Mouse (Mus musculus) yolk sac, embryonic 10.5 days (tissue): ENCODE measurements around the gene Smad1.
A peak's percentile ranks its signal among the peaks of the same experiment; 100 is the strongest.

Source experiments
- DNase-seq: peaks from one replicate; pipeline ENCODE4 v3.0.0-alpha.2; 2017; ENCODE audit warnings: low spot score

Gene Smad1

DNA sequence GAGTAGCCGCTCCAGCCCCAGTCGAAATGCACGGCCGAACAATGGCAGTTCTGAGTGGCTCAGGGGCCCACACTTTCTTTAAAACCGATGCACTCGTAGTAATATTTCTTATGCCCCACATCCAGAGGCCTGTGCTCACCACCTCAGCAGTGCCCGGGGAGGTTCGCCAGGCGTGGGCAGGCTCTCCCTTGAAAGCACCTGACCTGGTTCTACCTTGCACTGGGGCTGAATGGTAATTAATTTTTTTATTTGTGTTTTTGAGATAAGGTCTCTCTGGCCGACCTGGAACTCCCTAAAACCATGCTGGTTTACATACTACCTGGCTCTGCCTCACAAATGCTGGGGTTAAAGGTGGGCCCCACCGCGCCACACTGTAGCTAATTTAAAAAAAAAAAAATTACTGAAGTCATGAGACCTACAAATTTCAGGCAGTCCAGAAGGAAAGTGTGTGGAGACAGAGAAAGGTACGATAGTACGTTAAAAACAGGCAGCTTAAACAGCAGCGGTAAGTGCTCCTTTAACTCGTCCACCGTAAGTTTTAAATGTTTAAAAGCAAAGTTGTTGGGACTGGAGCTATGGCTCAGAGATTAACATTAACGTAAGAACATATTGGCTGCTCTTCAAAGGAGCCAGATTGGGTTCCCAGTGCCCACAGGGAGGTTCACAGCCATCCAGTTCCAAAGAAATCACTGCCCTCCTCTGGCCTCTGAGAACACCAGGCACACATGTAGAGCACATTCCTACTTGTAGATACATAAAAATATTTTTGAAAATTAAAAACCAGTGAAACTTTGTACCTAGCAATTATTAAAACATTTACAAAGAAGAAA, 103.8 kb downstream of the Smad1 start:
- no peak for DNase-seq

DNA sequence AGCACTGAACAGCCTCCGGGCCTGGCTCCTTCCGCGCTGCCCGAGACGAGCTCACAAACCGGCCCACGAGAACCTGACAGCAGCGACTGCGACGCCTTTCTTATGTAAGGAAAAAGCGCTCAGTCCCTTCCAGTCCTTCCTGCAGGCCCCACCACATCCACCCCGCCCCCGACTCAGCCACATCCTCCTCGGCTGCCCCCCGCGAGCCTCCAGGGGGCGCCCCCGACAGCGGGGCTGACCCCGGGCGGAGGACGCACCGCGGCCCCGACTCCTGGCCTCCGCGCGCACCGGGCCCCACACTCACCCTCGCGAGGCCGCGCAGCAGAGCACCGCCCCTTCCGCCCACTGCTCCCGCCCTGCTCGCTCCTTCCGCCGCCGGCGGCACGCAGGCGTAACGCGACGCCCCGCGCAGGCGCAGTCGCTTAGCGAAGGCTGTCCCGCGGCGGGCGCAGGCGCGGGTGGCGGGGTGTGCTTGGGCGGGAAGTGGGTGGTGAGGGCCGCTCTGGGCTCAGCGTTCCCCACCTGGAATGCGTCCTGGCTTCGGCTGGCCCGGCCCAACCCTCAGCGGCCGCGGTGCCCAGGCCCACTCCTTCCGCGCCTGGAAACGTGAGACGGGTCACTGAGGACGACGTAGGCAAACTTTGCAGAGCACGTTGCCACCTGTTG, 104.6 kb downstream of the Smad1 start, which contains the start of gene Mmaa:
Gene Mmaa, minus strand, starts transcription at position 328 of the 666 bp plus-strand sequence.
- peak; percentile 97 for DNase-seq

DNA sequence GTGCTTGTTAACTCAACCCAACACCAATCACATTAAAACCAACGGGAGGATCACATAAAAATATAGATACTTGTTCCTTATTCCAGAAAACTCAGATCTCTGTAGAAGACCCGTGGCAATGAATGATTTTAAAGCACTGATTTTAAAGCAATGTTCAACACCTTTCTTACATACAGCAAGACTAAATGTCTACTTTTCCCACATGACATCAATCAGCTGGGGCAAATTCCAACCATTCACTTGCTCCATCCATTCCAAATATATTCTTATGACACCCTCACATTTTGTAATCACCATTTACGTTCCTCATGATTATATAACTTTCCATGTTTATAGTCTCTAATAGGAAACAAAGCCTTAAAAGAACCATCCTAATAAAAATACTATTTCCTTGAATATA, 105.5 kb downstream of the Smad1 start:
- DNase-seq = no peak

DNA sequence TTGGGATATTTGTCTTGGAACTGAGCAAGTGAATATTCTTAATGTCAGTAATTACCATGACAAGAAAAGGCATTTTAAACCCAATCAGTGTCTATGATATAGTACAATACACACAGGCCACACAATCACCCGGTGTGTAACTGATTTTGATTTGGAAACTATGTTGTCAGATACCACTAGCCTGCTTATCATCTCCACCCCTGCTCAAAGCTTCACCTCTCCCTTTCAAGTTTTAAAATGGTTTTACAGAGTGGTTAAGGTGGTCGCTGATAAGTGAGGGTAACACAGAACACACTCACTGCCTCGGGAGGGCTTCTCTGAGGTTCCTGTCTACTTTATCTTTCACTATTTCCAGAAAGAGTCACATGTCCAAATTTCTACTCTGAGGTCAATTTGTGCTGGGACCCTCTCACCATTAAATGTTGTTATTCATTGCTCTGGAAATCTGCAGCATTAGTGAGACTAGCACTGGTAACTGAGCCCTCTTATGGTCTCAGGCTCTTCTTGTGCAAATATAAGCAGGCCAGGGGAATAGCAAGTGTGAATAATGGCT, 106.5 kb downstream of the Smad1 start:
- DNase-seq = no peak

DNA sequence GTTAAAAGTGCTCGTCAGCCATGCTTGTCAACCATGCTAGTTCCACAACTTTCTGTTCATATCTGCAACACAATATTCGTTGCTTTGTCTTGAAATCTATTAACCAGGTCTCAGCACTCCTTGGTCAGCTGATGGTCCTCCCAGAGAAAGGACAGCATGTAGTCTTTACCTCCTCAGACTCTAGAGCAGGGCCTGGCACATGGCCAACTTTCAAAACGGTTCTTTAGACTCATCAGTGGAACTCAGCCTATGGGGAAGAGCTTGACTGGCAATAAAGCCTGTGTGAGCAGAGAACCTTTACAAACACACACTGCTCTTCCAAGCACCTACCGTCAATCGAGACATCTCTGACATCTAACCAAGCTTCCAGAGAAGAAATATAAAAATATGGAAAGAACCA, 109.7 kb downstream of the Smad1 start:
- DNase-seq = no peak

DNA sequence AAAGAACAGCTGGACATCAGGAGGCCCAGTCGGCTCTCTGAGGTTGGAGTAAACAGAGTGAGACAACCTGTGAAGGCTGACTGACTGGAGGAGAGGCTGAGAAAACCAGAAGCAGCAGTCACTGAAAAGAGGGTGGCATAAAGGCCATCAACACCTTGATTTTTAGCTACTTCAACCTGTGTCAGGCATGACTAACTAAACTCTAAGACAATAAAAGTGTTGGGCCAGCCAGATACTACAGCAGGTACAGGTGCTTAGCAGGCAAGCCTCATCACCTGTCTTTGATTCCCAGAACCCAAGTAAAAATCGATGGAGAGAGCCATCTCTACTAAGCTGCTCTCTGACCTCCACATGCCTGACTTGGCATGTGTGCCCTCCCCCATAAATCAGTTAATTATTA, 110.6 kb downstream of the Smad1 start:
- no peak for DNase-seq
